Mouse (Mus musculus): ENCODE measurements around the gene Atf1. TPM values are rescaled to one million over a fixed set of nuclear protein-coding genes. Genes with fewer than 3 reads are reported as not detected.

Gene Atf1
- polyA plus RNA-seq, 1 experiment from 2014 or later: 10.3 TPM

DNA sequence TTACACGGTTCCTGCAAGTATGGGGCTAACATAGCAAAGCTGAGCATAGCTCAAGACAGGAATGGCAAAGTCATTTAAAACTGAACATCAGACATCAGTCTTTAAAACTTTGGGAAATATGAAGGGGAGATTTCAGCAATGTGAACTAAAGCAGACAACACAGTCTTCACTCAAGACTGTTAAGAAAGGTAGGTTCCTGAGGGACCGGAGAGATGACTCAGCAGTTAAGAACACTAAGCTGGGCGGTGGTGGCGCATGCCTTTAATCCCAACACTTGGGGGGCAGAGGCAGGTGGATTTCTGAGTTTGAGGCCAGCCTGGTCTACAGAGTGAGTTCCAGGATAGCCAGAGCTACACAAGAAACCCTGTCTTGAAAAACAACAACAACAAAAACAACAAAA, 48.8 kb downstream of the Atf1 start:
- DNase-seq (ENCODE audit: low spot score) (no peak), ATAC-seq (no peak)
- Histone ChIP-seq H3K27ac (ENCODE audit: low read depth, low read length) (no peak overlapping the region), H3K9ac (ENCODE audit: low read length) (no peak overlapping the region), H3K4me1 (ENCODE audit: control insufficient read depth, insufficient read depth, low read length) (no peaks in the 10 kb centered on the region), H3K4me2 (ENCODE audit: low read length) (no peak overlapping the region), H3K9me3 (replicated peaks; ENCODE audit: control insufficient read depth, low read length) (no peaks in the 10 kb centered on the region), H3K36me3 (ENCODE audit: control insufficient read depth, insufficient read depth, low read length) (no peaks in the 10 kb centered on the region), H3K27me3 (replicated peaks; ENCODE audit: control insufficient read depth, insufficient read depth, low read length) (no peaks in the 10 kb centered on the region), H3K4me3 (ENCODE audit: low read depth, low read length) (no peak overlapping the region)
- 96% methylated on average over 4 of the region's 4 CpGs for WGBS

DNA sequence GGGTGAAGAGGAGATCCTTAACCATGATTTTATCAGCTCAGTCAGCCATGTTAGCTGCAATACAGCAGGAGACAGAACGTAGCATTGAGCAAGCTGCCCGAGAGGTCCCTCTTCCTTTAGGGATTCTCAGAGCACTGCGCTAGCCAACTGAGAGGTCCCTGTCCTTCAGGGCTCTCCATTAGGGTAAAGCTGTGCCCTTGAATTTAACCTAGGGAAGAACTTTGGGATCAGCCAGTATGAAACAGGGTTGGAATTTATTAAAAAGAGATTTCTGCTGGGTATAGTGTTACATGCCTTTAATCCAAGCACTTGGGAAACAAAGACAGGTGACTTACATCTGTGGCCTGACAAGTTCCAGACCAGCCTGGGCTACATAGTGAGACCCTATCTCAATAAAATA, 50.0 kb downstream of the Atf1 start:
- Histone ChIP-seq H3K4me1 (ENCODE audit: control insufficient read depth, insufficient read depth, low read length) (no peaks in the 10 kb centered on the region), H3K4me3 (ENCODE audit: low read depth, low read length) (no peak overlapping the region), H3K27ac (ENCODE audit: low read depth, low read length) (no peak overlapping the region), H3K27me3 (replicated peaks; ENCODE audit: control insufficient read depth, insufficient read depth, low read length) (no peaks in the 10 kb centered on the region), H3K9ac (ENCODE audit: low read length) (no peak overlapping the region), H3K4me2 (ENCODE audit: low read length) (no peak overlapping the region), H3K36me3 (ENCODE audit: control insufficient read depth, insufficient read depth, low read length) (no peaks in the 10 kb centered on the region), H3K9me3 (replicated peaks; ENCODE audit: control insufficient read depth, low read length) (no peaks in the 10 kb centered on the region)
- no peak for ATAC-seq
- DNase-seq (ENCODE audit: low spot score): no peak
- WGBS: 98% methylated on average over 3 of the region's 3 CpGs

DNA sequence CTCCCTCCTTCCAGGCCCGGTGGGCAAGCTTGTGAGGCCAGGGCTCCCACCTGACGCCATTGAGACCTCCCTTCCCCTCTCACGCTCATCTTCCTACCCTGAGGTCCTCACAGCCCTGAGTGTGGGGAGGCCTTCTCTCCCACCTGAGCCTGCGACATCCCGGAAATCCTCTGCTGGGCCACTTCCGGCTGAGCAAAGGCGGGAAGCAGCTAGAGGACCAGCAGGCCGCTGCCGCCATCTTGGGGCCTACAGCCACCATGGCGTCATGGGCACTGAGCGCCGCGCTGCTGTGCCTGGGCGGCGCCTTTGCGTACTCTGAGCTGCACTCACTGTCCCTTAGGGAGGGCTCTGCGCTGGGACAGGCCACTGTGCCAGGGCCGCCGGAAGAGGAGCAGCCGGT, 53.0 kb downstream of the Atf1 start, which contains the start of gene Tmprss12:
Gene Tmprss12 (plus strand): TSS at position 212 of the 400 bp plus-strand sequence.
- Histone ChIP-seq H3K27me3 (replicated peaks; ENCODE audit: control insufficient read depth, insufficient read depth, low read length) (no peaks in the 10 kb centered on the region), H3K27ac (ENCODE audit: low read depth, low read length) (no peak within 1 kb of the TSS), H3K4me1 (ENCODE audit: control insufficient read depth, insufficient read depth, low read length) (no peaks in the 10 kb centered on the region), H3K36me3 (ENCODE audit: control insufficient read depth, insufficient read depth, low read length) (no peaks in the 10 kb centered on the region), H3K4me3 (ENCODE audit: low read depth, low read length) (no peak within 1 kb of the TSS), H3K9me3 (replicated peaks; ENCODE audit: control insufficient read depth, low read length) (no peaks in the 10 kb centered on the region), H3K4me2 (ENCODE audit: low read length) (no peak within 1 kb of the TSS), H3K9ac (ENCODE audit: low read length) (no peak within 1 kb of the TSS)
- ATAC-seq: no peak
- DNase-seq (ENCODE audit: low spot score): no peak
- WGBS: 95% methylated on average over 20 of the region's 20 CpGs

DNA sequence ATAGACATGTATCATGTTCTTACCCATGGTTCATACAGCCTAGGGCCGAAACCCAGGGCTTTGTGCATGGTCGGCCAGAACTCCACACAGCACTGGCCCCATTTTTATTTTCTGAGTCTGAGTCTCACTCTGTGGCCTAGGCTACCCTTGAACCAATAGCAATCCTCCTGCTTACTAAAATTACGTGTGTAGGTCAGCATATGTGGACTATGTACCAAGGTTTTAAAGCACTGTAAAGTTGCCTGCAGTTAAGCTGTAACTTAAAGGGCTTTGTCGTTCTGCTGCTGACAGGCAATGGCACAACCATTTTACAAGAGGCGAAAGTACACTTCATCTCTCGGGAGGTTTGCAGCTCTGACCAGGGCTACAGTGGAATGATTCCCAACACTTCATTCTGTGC, 61.4 kb downstream of the Atf1 start:
- 90% methylated on average over 6 of the region's 6 CpGs for WGBS
- Histone ChIP-seq H3K27ac (ENCODE audit: low read depth, low read length) (no peak overlapping the region), H3K9me3 (replicated peaks; ENCODE audit: control insufficient read depth, low read length) (no peaks in the 10 kb centered on the region), H3K9ac (ENCODE audit: low read length) (no peak overlapping the region), H3K4me2 (ENCODE audit: low read length) (no peak overlapping the region), H3K4me1 (ENCODE audit: control insufficient read depth, insufficient read depth, low read length) (no peaks in the 10 kb centered on the region), H3K36me3 (ENCODE audit: control insufficient read depth, insufficient read depth, low read length) (no peaks in the 10 kb centered on the region), H3K27me3 (replicated peaks; ENCODE audit: control insufficient read depth, insufficient read depth, low read length) (no peaks in the 10 kb centered on the region), H3K4me3 (ENCODE audit: low read depth, low read length) (no peak overlapping the region)
- DNase-seq (ENCODE audit: low spot score) (no peak), ATAC-seq (no peak)

DNA sequence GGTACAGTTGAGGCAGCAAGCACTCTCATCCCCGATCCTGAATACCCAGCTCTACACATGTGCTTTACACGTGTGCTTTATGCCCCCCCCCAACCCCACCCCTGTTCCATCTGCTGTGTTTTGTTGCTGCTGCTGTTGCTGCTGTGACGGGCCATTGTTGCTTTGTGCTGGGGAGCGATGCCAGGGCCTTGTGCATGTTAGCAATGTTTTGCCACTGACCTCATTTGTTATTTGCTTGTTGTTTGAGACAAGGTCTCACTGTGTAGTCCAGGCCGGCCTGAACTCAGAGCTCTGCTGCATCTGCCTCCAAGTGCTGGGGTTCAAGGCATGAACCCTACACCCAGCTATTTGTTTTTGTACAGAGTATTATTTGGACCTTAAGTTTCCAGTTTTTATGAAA, 63.2 kb downstream of the Atf1 start:
- ATAC-seq (no peak), DNase-seq (ENCODE audit: low spot score) (no peak)
- Histone ChIP-seq H3K4me2 (ENCODE audit: low read length) (no peak overlapping the region), H3K9ac (ENCODE audit: low read length) (no peak overlapping the region), H3K9me3 (replicated peaks; ENCODE audit: control insufficient read depth, low read length) (no peaks in the 10 kb centered on the region), H3K36me3 (ENCODE audit: control insufficient read depth, insufficient read depth, low read length) (no peaks in the 10 kb centered on the region), H3K4me3 (ENCODE audit: low read depth, low read length) (no peak overlapping the region), H3K27ac (ENCODE audit: low read depth, low read length) (no peak overlapping the region), H3K27me3 (replicated peaks; ENCODE audit: control insufficient read depth, insufficient read depth, low read length) (no peaks in the 10 kb centered on the region), H3K4me1 (ENCODE audit: control insufficient read depth, insufficient read depth, low read length) (no peaks in the 10 kb centered on the region)
- WGBS: 83% methylated on average over 5 of the region's 5 CpGs

DNA sequence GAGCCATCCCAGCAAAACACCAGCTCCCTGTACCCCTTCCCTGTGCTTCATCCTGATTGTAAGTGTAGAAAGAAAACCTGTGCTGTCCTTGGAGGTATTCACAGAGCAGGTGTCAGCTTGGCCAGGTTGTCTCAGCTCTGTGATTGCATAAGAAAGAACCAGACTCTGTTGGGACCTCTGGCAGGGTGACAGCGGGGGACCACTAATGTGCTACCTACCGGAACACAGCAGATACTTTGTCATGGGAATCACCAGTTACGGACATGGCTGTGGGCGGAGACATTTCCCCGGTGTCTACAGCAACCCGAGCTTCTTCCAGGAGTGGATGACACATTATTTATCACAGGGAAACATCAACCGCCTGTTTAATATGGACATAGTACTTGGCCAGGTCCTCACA, 64.7 kb downstream of the Atf1 start:
- H3K27me3 ChIP-seq (replicated peaks; ENCODE audit: control insufficient read depth, insufficient read depth, low read length): no peaks in the 10 kb centered on the region

DNA sequence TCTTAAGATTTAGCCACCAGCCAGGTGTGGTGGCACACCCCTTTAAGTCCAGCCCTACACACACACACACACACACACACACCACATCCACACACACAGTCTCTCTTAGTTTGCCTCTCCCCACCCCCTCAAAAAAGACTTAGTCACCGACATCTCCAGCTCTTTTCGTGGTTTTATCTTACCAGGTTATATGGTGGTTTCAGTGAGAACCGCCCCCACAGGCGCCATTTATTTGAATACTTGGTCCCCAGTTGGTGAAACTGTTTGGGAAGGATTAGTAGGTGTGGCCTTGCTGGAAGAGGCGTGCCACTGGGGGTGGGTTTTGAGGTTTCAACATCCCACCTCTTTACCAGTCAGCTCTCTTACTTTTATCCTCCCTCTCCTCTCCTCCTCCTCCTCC, 70.2 kb downstream of the Atf1 start:
- no peaks in the 10 kb centered on the region for H3K9me3 ChIP-seq (replicated peaks; ENCODE audit: control insufficient read depth, low read length)
- no peaks in the 10 kb centered on the region for H3K4me1 ChIP-seq (ENCODE audit: control insufficient read depth, insufficient read depth, low read length)
- DNase-seq (ENCODE audit: low spot score) (no peak), ATAC-seq (no peak)
- H3K9ac ChIP-seq (ENCODE audit: low read length): no peak overlapping the region
- no peak overlapping the region for H3K4me2 ChIP-seq (ENCODE audit: low read length)
- no peak overlapping the region for H3K4me3 ChIP-seq (ENCODE audit: low read depth, low read length)
- H3K27me3 ChIP-seq (replicated peaks; ENCODE audit: control insufficient read depth, insufficient read depth, low read length): no peaks in the 10 kb centered on the region
- 93% methylated on average over 5 of the region's 5 CpGs for WGBS
- H3K36me3 ChIP-seq (ENCODE audit: control insufficient read depth, insufficient read depth, low read length): no peaks in the 10 kb centered on the region
- no peak overlapping the region for H3K27ac ChIP-seq (ENCODE audit: low read depth, low read length)

More for the DNA sequence above, 64.7 kb downstream of the Atf1 start:
- Histone ChIP-seq H3K4me2 (ENCODE audit: low read length) (no peak overlapping the region), H3K27ac (ENCODE audit: low read depth, low read length) (no peak overlapping the region), H3K4me3 (ENCODE audit: low read depth, low read length) (no peak overlapping the region), H3K36me3 (ENCODE audit: control insufficient read depth, insufficient read depth, low read length) (no peaks in the 10 kb centered on the region), H3K9ac (ENCODE audit: low read length) (no peak overlapping the region), H3K4me1 (ENCODE audit: control insufficient read depth, insufficient read depth, low read length) (no peaks in the 10 kb centered on the region), H3K9me3 (replicated peaks; ENCODE audit: control insufficient read depth, low read length) (no peaks in the 10 kb centered on the region)
- no peak for DNase-seq (ENCODE audit: low spot score)
- 82% methylated on average over 7 of the region's 7 CpGs for WGBS
- ATAC-seq: no peak

DNA sequence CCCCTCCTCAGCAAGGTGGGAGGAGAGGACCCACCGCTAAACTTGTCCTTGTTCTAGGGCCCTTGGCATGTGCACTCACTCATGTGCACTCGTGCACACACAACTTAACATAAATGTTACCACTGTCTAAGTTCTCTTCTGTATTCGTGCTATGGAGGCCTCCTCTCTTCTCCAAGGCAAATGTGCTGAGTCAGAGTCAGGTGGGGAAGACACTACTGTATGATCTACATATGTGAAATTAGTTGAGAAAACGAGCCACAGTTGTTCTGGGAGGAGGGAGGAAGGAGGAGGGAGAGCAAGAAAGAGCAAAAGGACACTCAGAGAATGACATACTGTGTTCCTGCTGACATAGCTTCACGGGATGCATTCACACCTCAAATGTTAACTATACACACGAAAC, 72.9 kb downstream of the Atf1 start:
- Histone ChIP-seq H3K9ac (ENCODE audit: low read length) (no peak overlapping the region), H3K36me3 (ENCODE audit: control insufficient read depth, insufficient read depth, low read length) (no peaks in the 10 kb centered on the region), H3K27me3 (replicated peaks; ENCODE audit: control insufficient read depth, insufficient read depth, low read length) (no peaks in the 10 kb centered on the region), H3K4me3 (ENCODE audit: low read depth, low read length) (no peak overlapping the region), H3K4me2 (ENCODE audit: low read length) (no peak overlapping the region), H3K27ac (ENCODE audit: low read depth, low read length) (no peak overlapping the region), H3K4me1 (ENCODE audit: control insufficient read depth, insufficient read depth, low read length) (no peaks in the 10 kb centered on the region), H3K9me3 (replicated peaks; ENCODE audit: control insufficient read depth, low read length) (no peaks in the 10 kb centered on the region)
- DNase-seq (ENCODE audit: low spot score) (no peak), ATAC-seq (no peak)
- 78% methylated on average over 6 of the region's 6 CpGs for WGBS

DNA sequence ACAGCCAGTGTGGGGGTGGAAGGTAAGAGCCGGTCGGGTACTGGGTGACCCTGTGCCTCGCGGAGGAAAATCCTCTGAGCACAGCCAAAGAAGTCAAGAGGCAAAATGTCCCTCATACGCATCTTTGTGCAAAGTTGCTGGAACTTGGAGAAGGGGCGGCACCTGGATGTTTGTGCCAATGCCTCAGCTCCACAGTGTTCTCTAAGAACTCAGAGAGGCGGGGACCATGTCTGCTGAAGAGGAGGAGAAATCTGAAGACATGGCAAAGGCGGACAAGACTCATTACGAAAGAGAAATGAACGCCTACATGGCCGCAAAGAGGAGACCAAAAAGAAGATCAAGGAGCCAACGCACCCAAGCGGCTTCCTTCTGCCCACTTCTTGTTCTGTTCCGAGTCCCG, 73.9 kb downstream of the Atf1 start:
- no peak for DNase-seq (ENCODE audit: low spot score)
- Histone ChIP-seq H3K4me3 (ENCODE audit: low read depth, low read length) (no peak overlapping the region), H3K4me2 (ENCODE audit: low read length) (no peak overlapping the region), H3K27me3 (replicated peaks; ENCODE audit: control insufficient read depth, insufficient read depth, low read length) (no peaks in the 10 kb centered on the region), H3K9ac (ENCODE audit: low read length) (no peak overlapping the region), H3K36me3 (ENCODE audit: control insufficient read depth, insufficient read depth, low read length) (no peaks in the 10 kb centered on the region), H3K9me3 (replicated peaks; ENCODE audit: control insufficient read depth, low read length) (no peaks in the 10 kb centered on the region), H3K27ac (ENCODE audit: low read depth, low read length) (no peak overlapping the region), H3K4me1 (ENCODE audit: control insufficient read depth, insufficient read depth, low read length) (no peaks in the 10 kb centered on the region)
- 75% methylated on average over 15 of the region's 15 CpGs for WGBS
- no peak for ATAC-seq
